Mouse (Mus musculus) forebrain, embryonic 11.5 days (tissue): ENCODE results near the gene Mettl27. TPM values are rescaled to one million over a fixed set of nuclear protein-coding genes. Genes with fewer than 3 reads are reported as not detected.
"Not testable (repeated sequence)": the region's sequence is repeated elsewhere in the genome, so short reads cannot be mapped to it uniquely, and the experiment has no call there.

Experiments
- ATAC-seq: fragments of 200-750 bp; cut with Nextera tagmentation; replicated peaks from 2 replicates; pipeline ENCODE4 v1.8.0; 2017; ENCODE audit warnings: moderate TSS enrichment; ENCODE audit not compliant: low FRiP score
- DNase-seq: peaks from one replicate; pipeline ENCODE4 v3.0.0-alpha.2; 2017; ENCODE audit warnings: low spot score
- H3K27ac ChIP-seq: fragments of 300-500 bp; sonication (generic); 2 replicates; pipeline ENCODE4 v1.5.1; 2014; ENCODE audit warnings: low read depth, low read length
- H3K27me3 ChIP-seq: fragments of 300-500 bp; sonication (generic); 2 replicates; pipeline ENCODE4 v1.6.1; 2014; ENCODE audit warnings: mild to moderate bottlenecking, low read length, mixed read lengths; ENCODE audit not compliant: control insufficient read depth, insufficient read depth
- H3K36me3 ChIP-seq: fragments of 300-500 bp; sonication (generic); 2 replicates; pipeline ENCODE4 v1.6.1; 2014; ENCODE audit warnings: mild to moderate bottlenecking, low read length, moderate library complexity, mixed read lengths; ENCODE audit not compliant: control insufficient read depth, insufficient read depth
- H3K4me1 ChIP-seq: fragments of 300-500 bp; sonication (generic); replicated peaks from 2 replicates; pipeline ENCODE4 v1.6.1; 2014; ENCODE audit warnings: low read length, mixed read lengths; ENCODE audit not compliant: control insufficient read depth, insufficient read depth
- H3K4me2 ChIP-seq: fragments of 300-500 bp; sonication (generic); 2 replicates; pipeline ENCODE4 v1.6.1; 2014; ENCODE audit warnings: low read depth, mild to moderate bottlenecking, low read length, moderate library complexity, mixed read lengths; ENCODE audit not compliant: severe bottlenecking
- H3K4me3 ChIP-seq: fragments of 300-500 bp; sonication (generic); 2 replicates; pipeline ENCODE4 v1.5.1; 2014; ENCODE audit warnings: low read depth, low read length
- H3K9ac ChIP-seq: fragments of 300-500 bp; sonication (generic); 2 replicates; pipeline ENCODE4 v1.6.1; 2014; ENCODE audit warnings: low read length
- H3K9me3 ChIP-seq: fragments of 300-500 bp; sonication (generic); 2 replicates; pipeline ENCODE4 v1.6.1; 2016; ENCODE audit warnings: low read length, mixed read lengths; ENCODE audit not compliant: control insufficient read depth
- WGBS: fragments of 180-500 bp; shearing (Covaris S2); extraction: QIAGEN DNeasy Blood & Tissue Kit; methylation state at CpG from one replicate; pipeline ENCODE4 v1.1.7; 2014; 5-methylcytosine and 5-hydroxymethylcytosine counted together
- polyA plus RNA-seq: library from polyadenylated mRNA; unstranded; fragments of >200 nt; fragmentation: Nextera tagmentation; extraction: Ambion mirVana; gene quantifications from 2 replicates; pipeline ENCODE4 v1.2.1, GENCODE M21; 2014

Mettl27 gene
- polyA plus RNA-seq, 1 experiment from 2014 or later = 7.3 TPM

- DNase-seq (peak; percentile 81), ATAC-seq (peak; percentile 28)
- no peaks in the 10 kb centered on the region for H3K4me1 ChIP-seq
- peak overlapping the region; percentile 48 for H3K4me3 ChIP-seq
- H3K27ac ChIP-seq = no peak overlapping the region
- H3K9ac ChIP-seq = peak overlapping the region; percentile 50
- H3K9me3 ChIP-seq = no peaks in the 10 kb centered on the region
- WGBS = 53% methylated on average over 9 of the region's 9 CpGs
- H3K27me3 ChIP-seq = no peaks in the 10 kb centered on the region
- H3K36me3 ChIP-seq = no peaks in the 10 kb centered on the region
- peak overlapping the region; percentile 71 for H3K4me2 ChIP-seq
Observed at GRCm38 (mm10) chr5:134932903-134933276, 722 bp downstream of the Mettl27 start.

GRCm38 (mm10) chr5:134933281-134933680 is 1.1 kb downstream of the Mettl27 start:
- no peak for ATAC-seq
- Histone ChIP-seq H3K36me3 (no peaks in the 10 kb centered on the region), H3K27ac (no peak overlapping the region), H3K27me3 (no peaks in the 10 kb centered on the region), H3K4me3 (no peak overlapping the region), H3K9ac (no peak overlapping the region), H3K4me1 (no peaks in the 10 kb centered on the region), H3K4me2 (no peak overlapping the region), H3K9me3 (no peaks in the 10 kb centered on the region)
- no peak for DNase-seq
- 95% methylated on average over 8 of the region's 8 CpGs for WGBS

- 89% methylated on average over 5 of the region's 5 CpGs for WGBS
- not testable (repeated sequence) for H3K36me3 ChIP-seq, H3K27me3 ChIP-seq, H3K9me3 ChIP-seq, H3K4me2 ChIP-seq, ATAC-seq, H3K27ac ChIP-seq, DNase-seq, H3K4me1 ChIP-seq, H3K9ac ChIP-seq, H3K4me3 ChIP-seq
Observed at GRCm38 (mm10) chr5:134933686-134934085, 1.5 kb downstream of the Mettl27 start.

- no peak overlapping the region for H3K4me3 ChIP-seq
- no peaks in the 10 kb centered on the region for H3K27me3 ChIP-seq
- H3K4me1 ChIP-seq = no peaks in the 10 kb centered on the region
- H3K4me2 ChIP-seq = no peak overlapping the region
- H3K9me3 ChIP-seq = no peaks in the 10 kb centered on the region
- no peak for ATAC-seq
- no peak for DNase-seq
- 90% methylated on average over 3 of the region's 3 CpGs for WGBS
- no peaks in the 10 kb centered on the region for H3K36me3 ChIP-seq
- H3K9ac ChIP-seq = no peak overlapping the region
- H3K27ac ChIP-seq = no peak overlapping the region
Observed at GRCm38 (mm10) chr5:134934666-134935065, 2.5 kb downstream of the Mettl27 start.

GRCm38 (mm10) chr5:134936051-134936450 is 3.9 kb downstream of the Mettl27 start:
- Histone ChIP-seq H3K4me2 (no peak overlapping the region), H3K4me3 (no peak overlapping the region), H3K27ac (no peak overlapping the region), H3K9me3 (no peaks in the 10 kb centered on the region), H3K9ac (no peak overlapping the region), H3K36me3 (no peaks in the 10 kb centered on the region), H3K4me1 (no peaks in the 10 kb centered on the region), H3K27me3 (no peaks in the 10 kb centered on the region)
- 91% methylated on average over 6 of the region's 6 CpGs for WGBS
- ATAC-seq (no peak), DNase-seq (no peak)

GRCm38 (mm10) chr5:134936626-134937185 is 4.5 kb downstream of the Mettl27 start:
- ATAC-seq = no peak
- no peaks in the 10 kb centered on the region for H3K9me3 ChIP-seq
- H3K4me1 ChIP-seq = no peaks in the 10 kb centered on the region
- DNase-seq = no peak
- H3K27me3 ChIP-seq = no peaks in the 10 kb centered on the region
- no peak overlapping the region for H3K4me3 ChIP-seq
- no peaks in the 10 kb centered on the region for H3K36me3 ChIP-seq
- H3K4me2 ChIP-seq = no peak overlapping the region
- no peak overlapping the region for H3K27ac ChIP-seq
- H3K9ac ChIP-seq = no peak overlapping the region
- 89% methylated on average over 6 of the region's 6 CpGs for WGBS

- ATAC-seq = no peak
- 80% methylated on average over 3 of the region's 3 CpGs for WGBS
- Histone ChIP-seq H3K9ac (no peak overlapping the region), H3K4me3 (no peak overlapping the region), H3K4me2 (no peak overlapping the region), H3K36me3 (no peaks in the 10 kb centered on the region), H3K27me3 (no peaks in the 10 kb centered on the region), H3K9me3 (no peaks in the 10 kb centered on the region), H3K27ac (no peak overlapping the region), H3K4me1 (no peaks in the 10 kb centered on the region)
- no peak for DNase-seq
Observed at GRCm38 (mm10) chr5:134939069-134939468, 6.9 kb downstream of the Mettl27 start.

- H3K27me3 ChIP-seq, H3K4me3 ChIP-seq, H3K4me2 ChIP-seq, H3K9ac ChIP-seq, H3K27ac ChIP-seq, ATAC-seq, DNase-seq, H3K4me1 ChIP-seq, H3K36me3 ChIP-seq, H3K9me3 ChIP-seq: not testable (repeated sequence)
- WGBS = 95% methylated on average over 3 of the region's 7 CpGs
Observed at GRCm38 (mm10) chr5:134939554-134939953, 7.4 kb downstream of the Mettl27 start.

GRCm38 (mm10) chr5:134941472-134942209 is 9.5 kb downstream of the Mettl27 start:
- Histone ChIP-seq H3K4me3 (no peak overlapping the region), H3K9ac (no peak overlapping the region), H3K36me3 (no peaks in the 10 kb centered on the region), H3K9me3 (no peaks in the 10 kb centered on the region), H3K4me2 (no peak overlapping the region), H3K4me1 (no peaks in the 10 kb centered on the region; the same call in 1 of the 2 replicates), H3K27me3 (peaks cover 18% of the 10 kb centered on the region), H3K27ac (no peak overlapping the region)
- 88% methylated on average over 14 of the region's 14 CpGs for WGBS
- DNase-seq (no peak), ATAC-seq (no peak)
